Comparison of ENCODE assay signal across 20 mouse cellular contexts in the genomic region with DNA sequence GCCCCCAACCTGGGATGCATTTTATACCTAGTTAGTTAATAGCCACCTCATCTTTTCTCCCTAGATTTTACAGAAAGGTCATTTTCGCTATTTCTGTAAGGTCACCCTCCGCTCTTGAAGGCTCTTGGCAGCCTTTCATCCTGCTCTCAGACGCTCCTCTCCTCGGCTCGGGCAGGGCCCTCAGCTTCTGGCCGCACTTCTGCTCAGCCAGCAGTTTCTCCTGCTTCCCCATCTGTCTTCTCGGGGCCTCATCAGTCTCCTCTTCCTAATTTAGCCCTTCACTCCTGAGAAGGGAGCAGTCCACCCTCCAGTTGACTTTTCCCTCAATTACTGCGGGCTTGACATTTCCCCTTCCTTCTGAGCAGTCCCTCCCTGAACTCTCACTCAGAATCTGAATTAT.
DNase-seq lines count a peak whose midpoint lies in the region; ATAC-seq and TF ChIP-seq lines count a peak whose summit lies in the region.
"Had no signal": no experiment of that assay in that cellular context is flagged by ENCODE, and none has a peak within 500 bp of the region (broad histone marks: within the 10 kb centered on the region; RNA-seq: fewer than 3 reads in every experiment).

No protein-coding gene starts in this region.

- intact Hi-C loops in gastrocnemius, postnatal 14 days (cut with DNase I; ENCODE audit: low total_unique reads) = no loop called here

- TF ChIP-seq POLR2A in lung, adult 2 months (IDR thresholded peaks at IDR 0.05; ENCODE audit: borderline replicate concordance, extremely low read depth, low read depth, low read length) = no peak

- TF ChIP-seq CTCF in lung, embryonic 14.5 days (IDR thresholded peaks at IDR 0.05; ENCODE audit: low read depth) = no peak
- no peak for TF ChIP-seq CTCF in lung, adult 2 months (IDR thresholded peaks at IDR 0.05; ENCODE audit: insufficient read depth, low read length)

- 15% methylated on average over 8 of the region's 8 CpGs for WGBS in lung, embryonic 14.5 days
- 49% methylated on average over 8 of the region's 8 CpGs for whole genome bisulfite sequencing in lung, adult 2 months
- 58% methylated on average over 8 of the region's 8 CpGs for WGBS in liver, embryonic 12.5 days (ENCODE audit: insufficient replicate concordance)

- H3K9ac ChIP-seq in lung, embryonic 14.5 days = no peak overlapping the region
- no peak overlapping the region for H3K9ac ChIP-seq in liver, embryonic 12.5 days
- H3K9ac ChIP-seq: limb, embryonic 13.5 days; liver, embryonic 15.5 days had no signal

- H3K4me2 ChIP-seq in lung, embryonic 14.5 days = no peak overlapping the region
- no peak overlapping the region for H3K4me2 ChIP-seq in liver, embryonic 12.5 days
- H3K4me2 ChIP-seq: limb, embryonic 13.5 days; liver, embryonic 15.5 days had no signal

- no peaks in the 10 kb centered on the region for H3K4me1 ChIP-seq in lung, embryonic 14.5 days (ENCODE audit: insufficient read depth)
- H3K4me1 ChIP-seq in lung, adult 2 months (ENCODE audit: control insufficient read depth, insufficient read depth, low read length) = no peaks in the 10 kb centered on the region
- no peaks in the 10 kb centered on the region; the same call in 1 of the 2 replicates for H3K4me1 ChIP-seq in brown adipose tissue, adult 24 weeks (ENCODE audit: control insufficient read depth, insufficient read depth, insufficient read length, low read length)
- H3K4me1 ChIP-seq in liver, embryonic 12.5 days = no peaks in the 10 kb centered on the region
- H3K4me1 ChIP-seq: limb, embryonic 13.5 days; liver, embryonic 15.5 days; megakaryocyte, embryonic 14.5 days had no signal

- no peaks in the 10 kb centered on the region for H3K36me3 ChIP-seq in lung, embryonic 14.5 days (ENCODE audit: insufficient read depth)
- no peaks in the 10 kb centered on the region for H3K36me3 ChIP-seq in liver, embryonic 12.5 days
- H3K36me3 ChIP-seq: limb, embryonic 13.5 days; liver, embryonic 15.5 days had no signal

- H3K4me3 ChIP-seq in lung, embryonic 14.5 days (ENCODE audit: low read depth, low read length) = no peak overlapping the region
- no peak overlapping the region for H3K4me3 ChIP-seq in lung, adult 2 months (replicated peaks; ENCODE audit: extremely low read depth, low read depth, low read length)
- no peak overlapping the region for H3K4me3 ChIP-seq in brown adipose tissue, adult 24 weeks (ENCODE audit: insufficient read depth, low read depth, low read length)
- no peak overlapping the region for H3K4me3 ChIP-seq in liver, embryonic 12.5 days
- H3K4me3 ChIP-seq: limb, embryonic 13.5 days; liver, embryonic 15.5 days; megakaryocyte, embryonic 14.5 days had no signal

- H3K27ac ChIP-seq in lung, embryonic 14.5 days (ENCODE audit: low read depth) = no peak overlapping the region
- peak overlapping the region; percentile 51 for H3K27ac ChIP-seq in brown adipose tissue, adult 24 weeks (replicated peaks; ENCODE audit: low read depth, low read length)
- H3K27ac ChIP-seq in liver, embryonic 12.5 days = no peak overlapping the region
- H3K27ac ChIP-seq: hindbrain, postnatal 0 days; kidney, postnatal 0 days; limb, embryonic 13.5 days; liver, embryonic 15.5 days had no signal

- DNase-seq in gastrocnemius, adult 18-20 months (ENCODE audit: low spot score) = peak; percentile 63
- DNase-seq in gastrocnemius, postnatal 4 days (ENCODE audit: low spot score in 2 of 2) = no peak
- peak; percentile 8 for DNase-seq in lung, embryonic 14.5 days
- no peak for DNase-seq in lung, adult 2 months
- peak; percentile 65 for DNase-seq in gastrocnemius, postnatal 14 days
- DNase-seq in spleen, postnatal 10 days (ENCODE audit: low spot score in 2 of 2) = no peak
- DNase-seq: cerebellum, adult 9-11 months; kidney, adult 11 months; lung, postnatal 14 days; right cerebral cortex, postnatal 14 days; thymus, postnatal 25 days had no signal

- ATAC-seq in lung, embryonic 14.5 days (ENCODE audit: insufficient read depth) = no peak
- no peak for ATAC-seq in liver, embryonic 12.5 days
- ATAC-seq: forebrain, embryonic 14.5 days; hindbrain, postnatal 0 days; midbrain, embryonic 16.5 days had no signal

- H3K27me3 ChIP-seq in lung, embryonic 14.5 days (ENCODE audit: insufficient read depth, low read length) = no peaks in the 10 kb centered on the region
- H3K27me3 ChIP-seq in liver, embryonic 12.5 days (replicated peaks) = no peaks in the 10 kb centered on the region
- H3K27me3 ChIP-seq: limb, embryonic 13.5 days; liver, embryonic 15.5 days; megakaryocyte, embryonic 14.5 days had no signal

- no peaks in the 10 kb centered on the region for H3K9me3 ChIP-seq in lung, embryonic 14.5 days (ENCODE audit: low read depth, low read length)
- H3K9me3 ChIP-seq in liver, embryonic 12.5 days (replicated peaks) = no peaks in the 10 kb centered on the region
- H3K9me3 ChIP-seq: liver, embryonic 15.5 days had no signal

Comparison
In these comparisons a context has a peak if more than half of its experiments do, and no peak if none do; other contexts are left out.
1. DNase-seq: peak in gastrocnemius, adult 18-20 months (single experiment), lung, embryonic 14.5 days (single experiment) and gastrocnemius, postnatal 14 days (single experiment); none in gastrocnemius, postnatal 4 days (0 of 2), lung, adult 2 months (single experiment) and spleen, postnatal 10 days (0 of 2).